Comparison of ENCODE assay signal across 28 mouse cellular contexts in the genomic region with DNA sequence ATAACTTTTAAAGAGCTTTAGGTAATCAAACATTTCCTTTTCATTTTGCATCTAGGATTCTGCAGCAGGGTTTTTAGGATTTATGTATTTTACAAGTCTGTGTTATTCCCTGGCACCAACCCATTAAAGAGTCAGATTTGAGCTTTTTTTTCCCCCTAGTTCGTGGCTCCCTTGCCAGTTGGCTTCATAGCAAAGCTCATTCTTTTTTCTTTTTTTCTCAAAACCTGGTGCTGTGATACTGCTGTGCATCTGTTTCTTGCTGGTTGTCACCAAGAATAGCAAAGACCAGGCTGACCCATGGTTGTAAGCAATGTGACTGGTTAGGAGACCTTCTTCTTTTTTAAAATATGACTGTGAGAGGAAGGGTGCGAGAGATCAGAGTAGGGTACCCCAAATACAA.
"Had no signal": no experiment of that assay in that cellular context is flagged by ENCODE, and none has a peak within 500 bp of the region (broad histone marks: within the 10 kb centered on the region; RNA-seq: fewer than 3 reads in every experiment).

No protein-coding gene starts in this region.

- H3K4me2 ChIP-seq: heart, embryonic 12.5 days; hindbrain, embryonic 12.5 days; hindbrain, embryonic 14.5 days; intestine, embryonic 15.5 days; limb, embryonic 12.5 days; liver, embryonic 11.5 days; liver, embryonic 13.5 days; liver, embryonic 15.5 days had no signal

- H3K27me3 ChIP-seq: heart, embryonic 12.5 days; hindbrain, embryonic 12.5 days; intestine, embryonic 15.5 days; limb, embryonic 12.5 days; liver, embryonic 13.5 days; liver, embryonic 15.5 days had no signal

- H3K4me3 ChIP-seq: gastrocnemius, adult 2 months; heart, embryonic 10.5 days; heart, embryonic 12.5 days; hindbrain, embryonic 10.5 days; hindbrain, embryonic 12.5 days; intestine, embryonic 15.5 days; layer of hippocampus, adult 2 months; left cerebral cortex, adult 2 months; limb, embryonic 10.5 days; limb, embryonic 12.5 days; liver, embryonic 13.5 days; liver, embryonic 15.5 days had no signal

- H3K27ac ChIP-seq: gastrocnemius, adult 2 months; heart, embryonic 10.5 days; hindbrain, embryonic 10.5 days; hindbrain, embryonic 12.5 days; hindbrain, embryonic 14.5 days; intestine, embryonic 15.5 days; layer of hippocampus, adult 2 months; left cerebral cortex, adult 2 months; limb, embryonic 10.5 days; limb, embryonic 12.5 days; liver, embryonic 13.5 days; liver, embryonic 15.5 days had no signal

- ATAC-seq: hindbrain, embryonic 16.5 days; inflammation-experienced regulatory T-cells, adult 6 months; intestine, embryonic 15.5 days; intestine, postnatal 0 days had no signal

- DNase-seq: gastrocnemius, adult 2 months; gastrocnemius, postnatal 10 days; gastrocnemius, postnatal 25 days; heart, adult 18-20 months; heart, postnatal 10 days; heart, postnatal 4 days; kidney, adult 18-20 months; kidney, adult 8-10 months; kidney, postnatal 10 days; kidney, postnatal 25 days; kidney, postnatal 4 days; liver; liver, embryonic 13.5 days had no signal

- H3K9me3 ChIP-seq: heart, embryonic 10.5 days; heart, embryonic 12.5 days; hindbrain, embryonic 10.5 days; hindbrain, embryonic 12.5 days; intestine, embryonic 15.5 days; limb, embryonic 10.5 days; limb, embryonic 12.5 days; liver, embryonic 13.5 days; liver, embryonic 15.5 days had no signal

- H3K4me1 ChIP-seq: heart, embryonic 10.5 days; heart, embryonic 12.5 days; hindbrain, embryonic 10.5 days; intestine, embryonic 15.5 days; limb, embryonic 10.5 days; limb, embryonic 12.5 days; liver, embryonic 13.5 days; liver, embryonic 15.5 days had no signal

- H3K9ac ChIP-seq: heart, embryonic 12.5 days; hindbrain, embryonic 12.5 days; hindbrain, embryonic 14.5 days; intestine, embryonic 15.5 days; limb, embryonic 12.5 days; liver, embryonic 13.5 days; liver, embryonic 15.5 days had no signal

- H3K36me3 ChIP-seq: heart, embryonic 10.5 days; heart, embryonic 12.5 days; hindbrain, embryonic 10.5 days; hindbrain, embryonic 12.5 days; intestine, embryonic 15.5 days; limb, embryonic 10.5 days; limb, embryonic 12.5 days; liver, embryonic 13.5 days; liver, embryonic 15.5 days had no signal
